Mouse (Mus musculus) activated CD4-positive, CD25-positive, alpha-beta regulatory T cell (primary cell): Measurements from ENCODE around the gene Tgm3. TPM values are rescaled to one million over a fixed set of nuclear protein-coding genes. Genes with fewer than 3 reads are reported as not detected.

ENCODE experiments used
- polyA plus RNA-seq, 2 experiments: library from polyadenylated mRNA; unstranded; fragments of 100-300 nt; shearing (Covaris generic); gene quantifications; one replicate each; pipeline ENCODE4 v1.2.1; 2017

Gene Tgm3
- polyA plus RNA-seq: not detected

GRCm38 (mm10) chr2:130012026-130012425, at the start of gene Tgm3:
TSS of gene Tgm3 (plus strand) at chr2:130012349.

Other genes with a start within 250 kb of the Tgm3 start
- gene Stk35, start 211.8 kb upstream of the Tgm3 start, polyA plus RNA-seq: 1 to 10 TPM; 2.8 to 5.7 TPM
- gene Tgm6, start 100.1 kb downstream of the Tgm3 start, polyA plus RNA-seq: under 1 TPM in 1 of 2 experiments, not detected in 1; 0.14 TPM
- gene Snrpb, start 167.1 kb downstream of the Tgm3 start, polyA plus RNA-seq: 100 to 1,000 TPM; 377 to 503 TPM
- gene Tmc2, start 182.8 kb downstream of the Tgm3 start, polyA plus RNA-seq: under 1 TPM in 1 of 2 experiments, not detected in 1; 0.18 TPM